Mouse (Mus musculus): ENCODE measurements around the gene Zswim3.
"Not testable (repeated sequence)": the region's sequence is repeated elsewhere in the genome, so short reads cannot be mapped to it uniquely, and the experiment has no call there.

DNA sequence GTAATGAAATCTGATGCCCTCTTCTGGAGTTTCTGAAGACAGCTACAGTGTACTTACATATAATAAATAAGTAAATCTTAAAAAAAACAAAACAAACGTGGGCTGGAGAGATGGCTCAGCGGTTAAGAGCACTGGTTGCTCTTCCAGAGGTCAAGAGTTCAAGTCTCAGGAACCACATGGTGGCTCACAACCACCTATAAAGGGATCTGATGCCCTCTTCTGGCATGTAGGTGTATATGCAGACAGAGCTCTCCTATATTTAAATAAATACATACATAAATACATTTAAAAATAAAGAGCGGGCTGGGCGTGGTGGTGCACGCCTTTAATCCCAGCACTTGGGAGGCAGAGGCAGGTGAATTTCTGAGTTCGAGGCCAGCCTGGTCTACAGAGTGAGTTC, 6.3 kb upstream of the Zswim3 start:
- not testable (repeated sequence) for TF ChIP-seq CTCF (IDR thresholded peaks at IDR 0.05; ENCODE audit: extremely low read depth, insufficient read depth, insufficient read length, insufficient replicate concordance); POLR2A (IDR thresholded peaks at IDR 0.05; ENCODE audit: low read depth, low read length)

Data from spleen, adult 2 months (tissue).